Mouse (Mus musculus): ENCODE measurements around the gene Rnase9. TPM values are rescaled to one million over a fixed set of nuclear protein-coding genes. Genes with fewer than 3 reads are reported as not detected.

The Rnase9 gene
- total and polyA plus RNA-seq, 3 experiments, result not detected

DNA sequence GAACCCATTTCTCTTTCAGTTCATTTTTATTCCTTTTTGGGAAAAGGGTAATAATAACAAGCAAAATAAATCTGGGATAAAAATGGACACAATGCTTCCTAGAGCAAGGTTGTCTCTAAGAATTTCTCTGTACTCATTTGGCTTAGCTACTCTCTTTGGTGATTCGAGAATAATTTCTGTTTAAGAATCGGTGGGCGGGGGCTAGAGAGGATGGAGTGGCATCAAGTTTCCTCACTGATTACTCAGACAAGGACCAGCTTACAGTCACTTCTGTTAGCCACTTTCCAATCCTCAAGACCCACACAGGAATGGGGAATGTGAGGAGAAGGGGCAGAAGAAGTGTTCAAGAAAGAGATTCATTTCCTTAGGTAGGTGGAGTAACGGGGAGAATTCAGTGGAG lies 32.9 kb downstream of the Rnase9 start:
- dilution Hi-C loops (cut with MboI; ENCODE audit: extremely low pct_ligation_motif_present, extremely low pct_unique_long_range_greater_than_20kb, low sequenced_read_pairs) (no loop called here), in situ Hi-C loops (cut with MboI; ENCODE audit: low pct_ligation_motif_present, low pct_unique_long_range_greater_than_20kb, low sequenced_read_pairs) (no loop called here)
- Histone ChIP-seq H3K4me1 (ENCODE audit: control insufficient read depth in 1 of 2, insufficient read depth in 2 of 2) (no peaks in the 10 kb centered on the region), H3K9ac (ENCODE audit: insufficient read depth, low read depth) (no peak overlapping the region), H3K9me3 (replicated peaks; ENCODE audit: low read length) (no peaks in the 10 kb centered on the region), H3K27ac (ENCODE audit: insufficient read depth, low read depth) (no peak overlapping the region), H3K4me2 (ENCODE audit: insufficient read depth, low read depth, poor library complexity, severe bottlenecking) (no peak overlapping the region), H3K27me3 (replicated peaks) (no peaks in the 10 kb centered on the region), H3K36me3 (replicated peaks in 1 of 2; ENCODE audit: control insufficient read depth in 1 of 2, insufficient read depth in 1 of 2, low read length in 1 of 2) (no peaks in the 10 kb centered on the region), H3K4me3 (replicated peaks in 1 of 3; ENCODE audit: low read depth in 2 of 3, low read length in 2 of 3, poor library complexity in 1 of 3) (no peak overlapping the region), H3K79me2 (replicated peaks; ENCODE audit: control insufficient read depth, extremely low read depth, insufficient read depth, poor library complexity, severe bottlenecking) (no peaks in the 10 kb centered on the region)
- no peak for TF ChIP-seq CHD1 (IDR thresholded peaks at IDR 0.05; ENCODE audit: low read depth, low read length)
- TF ChIP-seq ETS1 (conservative IDR thresholded peaks at IDR 0.05; ENCODE audit: low read depth, low read length), result no peak
- no peak for TF ChIP-seq EP300 (IDR thresholded peaks at IDR 0.05; ENCODE audit: low read length)
- no peak for TF ChIP-seq USF1 (IDR thresholded peaks at IDR 0.05; ENCODE audit: low read depth, low read length)
- TF ChIP-seq ZKSCAN1 (IDR thresholded peaks at IDR 0.05; ENCODE audit: borderline replicate concordance, low read depth, low read length), result no peak
- no peak for TF ChIP-seq BHLHE40 (IDR thresholded peaks at IDR 0.05; ENCODE audit: low read depth, low read length)
- no peak for TF ChIP-seq MAZ (IDR thresholded peaks at IDR 0.05; ENCODE audit: low read depth, low read length)
- TF ChIP-seq MXI1 (IDR thresholded peaks at IDR 0.05; ENCODE audit: low read depth, low read length), result no peak
- TF ChIP-seq MEF2A (IDR thresholded peaks at IDR 0.05; ENCODE audit: borderline replicate concordance, low read depth, low read length), result no peak
- TF ChIP-seq ZMIZ1 (IDR thresholded peaks at IDR 0.05; ENCODE audit: low read depth, low read length), result no peak
- no peak for TF ChIP-seq CHD2 (IDR thresholded peaks at IDR 0.05; ENCODE audit: low read length)
- TF ChIP-seq RCOR1 (conservative IDR thresholded peaks at IDR 0.05; ENCODE audit: low read depth, low read length), result no peak
- DNase-seq (ENCODE audit: extremely low read depth), result no peak

DNA sequence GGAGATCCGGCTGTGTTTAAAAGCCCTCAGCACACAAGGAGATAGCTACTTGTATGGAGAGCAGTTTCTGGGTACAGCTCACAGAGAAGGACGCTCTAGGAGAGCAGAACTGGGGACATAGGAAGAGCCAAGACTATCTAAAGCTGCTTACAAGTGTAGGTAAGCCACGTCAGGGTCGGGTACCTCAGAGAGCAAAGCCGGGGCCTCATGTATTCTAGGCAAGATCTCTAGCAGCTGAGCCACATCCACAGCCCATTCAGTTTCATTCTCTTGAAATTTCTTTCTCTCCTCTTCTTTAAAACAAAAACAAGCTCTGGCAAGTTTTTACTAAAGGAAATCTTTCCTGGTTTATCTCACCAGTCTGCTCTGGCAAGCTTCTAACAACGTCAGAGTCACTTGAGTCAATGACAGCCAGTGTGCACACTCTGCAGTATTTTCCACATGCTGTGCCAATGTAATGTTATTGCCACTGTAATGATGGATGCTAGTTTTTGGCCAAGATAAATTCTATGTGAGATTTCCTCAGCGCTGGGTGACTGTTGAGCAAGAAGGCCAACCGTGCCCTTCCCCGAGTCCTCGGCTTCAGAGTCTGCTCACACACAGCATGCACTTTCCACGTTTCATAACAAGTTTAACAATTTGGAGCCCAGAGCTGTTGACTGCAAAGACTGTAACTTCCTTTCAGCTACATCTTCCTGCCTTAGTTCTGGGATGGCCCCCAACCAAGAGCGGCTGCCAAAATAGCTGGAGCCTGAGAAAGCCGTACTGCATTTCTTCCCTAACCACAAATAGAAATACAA lies 33.6 kb downstream of the Rnase9 start:
- DNase-seq (ENCODE audit: extremely low read depth), result no peak
- Histone ChIP-seq H3K27ac (ENCODE audit: insufficient read depth, low read depth) (no peak overlapping the region), H3K4me2 (ENCODE audit: insufficient read depth, low read depth, poor library complexity, severe bottlenecking) (no peak overlapping the region), H3K9ac (ENCODE audit: insufficient read depth, low read depth) (no peak overlapping the region), H3K9me3 (replicated peaks; ENCODE audit: low read length) (no peaks in the 10 kb centered on the region), H3K79me2 (replicated peaks; ENCODE audit: control insufficient read depth, extremely low read depth, insufficient read depth, poor library complexity, severe bottlenecking) (no peaks in the 10 kb centered on the region), H3K27me3 (replicated peaks) (no peaks in the 10 kb centered on the region), H3K4me1 (ENCODE audit: control insufficient read depth in 1 of 2, insufficient read depth in 2 of 2) (no peaks in the 10 kb centered on the region), H3K36me3 (replicated peaks in 1 of 2; ENCODE audit: control insufficient read depth in 1 of 2, insufficient read depth in 1 of 2, low read length in 1 of 2) (no peaks in the 10 kb centered on the region), H3K4me3 (replicated peaks in 1 of 3; ENCODE audit: low read depth in 2 of 3, low read length in 2 of 3, poor library complexity in 1 of 3) (no peak overlapping the region)
- no peak for TF ChIP-seq HCFC1 (IDR thresholded peaks at IDR 0.05; ENCODE audit: low read depth, low read length)
- no peak for TF ChIP-seq CHD2 (IDR thresholded peaks at IDR 0.05; ENCODE audit: low read length)
- no peak for TF ChIP-seq PAX5 (IDR thresholded peaks at IDR 0.05; ENCODE audit: low read length)
- no peak for TF ChIP-seq ZKSCAN1 (IDR thresholded peaks at IDR 0.05; ENCODE audit: borderline replicate concordance, low read depth, low read length)
- TF ChIP-seq ELF1 (IDR thresholded peaks at IDR 0.05; ENCODE audit: low read depth, low read length), result no peak
- TF ChIP-seq ZNF384 (IDR thresholded peaks at IDR 0.05; ENCODE audit: low read depth, low read length), result no peak
- TF ChIP-seq ZC3H11A (IDR thresholded peaks at IDR 0.05; ENCODE audit: low read depth, low read length), result no peak
- no peak for TF ChIP-seq USF2 (conservative IDR thresholded peaks at IDR 0.05; ENCODE audit: low read depth, low read length)
- no peak for TF ChIP-seq CTCF (conservative IDR thresholded peaks at IDR 0.05 in 1 of 2, IDR thresholded peaks at IDR 0.05 in 1 of 2; ENCODE audit: low read depth in 2 of 2, low read length in 2 of 2)
- TF ChIP-seq TCF12 (IDR thresholded peaks at IDR 0.05; ENCODE audit: low read depth, low read length), result no peak
- dilution Hi-C loops (cut with MboI; ENCODE audit: extremely low pct_ligation_motif_present, extremely low pct_unique_long_range_greater_than_20kb, low sequenced_read_pairs) (no loop called here), in situ Hi-C loops (cut with MboI; ENCODE audit: low pct_ligation_motif_present, low pct_unique_long_range_greater_than_20kb, low sequenced_read_pairs) (no loop called here)
